Mouse (Mus musculus): ENCODE results near the gene Phactr1.

The Phactr1 gene

GRCm38 (mm10) chr13:42878346-42878745, 197.9 kb downstream of the Phactr1 start:
- DNase-seq: no peak

GRCm38 (mm10) chr13:42884033-42884724, 203.8 kb downstream of the Phactr1 start:
- peak; percentile 16 for DNase-seq

- no peak for DNase-seq
Observed at GRCm38 (mm10) chr13:42884725-42885115, 204.3 kb downstream of the Phactr1 start.

- DNase-seq: no peak
Observed at GRCm38 (mm10) chr13:42887701-42888100, 207.3 kb downstream of the Phactr1 start.

GRCm38 (mm10) chr13:42889516-42890474, 209.4 kb downstream of the Phactr1 start:
- no peak for DNase-seq

- no peak for DNase-seq
Observed at GRCm38 (mm10) chr13:42890651-42891050, 210.2 kb downstream of the Phactr1 start.

GRCm38 (mm10) chr13:42894016-42894415, 213.6 kb downstream of the Phactr1 start:
- no peak for DNase-seq

GRCm38 (mm10) chr13:42894598-42894997, 214.2 kb downstream of the Phactr1 start:
- DNase-seq: no peak

- no peak for DNase-seq
Observed at GRCm38 (mm10) chr13:42895980-42896379, 215.6 kb downstream of the Phactr1 start.

- no peak for DNase-seq
Observed at GRCm38 (mm10) chr13:42899611-42900010, 219.2 kb downstream of the Phactr1 start.

GRCm38 (mm10) chr13:42901837-42902236, 221.4 kb downstream of the Phactr1 start:
- DNase-seq: no peak

- no peak for DNase-seq
Observed at GRCm38 (mm10) chr13:42902859-42903258, 222.4 kb downstream of the Phactr1 start.

GRCm38 (mm10) chr13:42905818-42906217, 225.4 kb downstream of the Phactr1 start:
- DNase-seq: no peak

- DNase-seq: no peak
Observed at GRCm38 (mm10) chr13:42906990-42907389, 226.6 kb downstream of the Phactr1 start.

GRCm38 (mm10) chr13:42915081-42915480, 234.7 kb downstream of the Phactr1 start:
- DNase-seq: no peak

GRCm38 (mm10) chr13:42915851-42916193, 235.4 kb downstream of the Phactr1 start:
- no peak for DNase-seq

- peak; percentile 39 for DNase-seq
Observed at GRCm38 (mm10) chr13:42916194-42917033, 236.0 kb downstream of the Phactr1 start.

GRCm38 (mm10) chr13:42917251-42917650, 236.8 kb downstream of the Phactr1 start:
- DNase-seq: peak; percentile 72

GRCm38 (mm10) chr13:42920062-42920461, 239.6 kb downstream of the Phactr1 start:
- DNase-seq: no peak

GRCm38 (mm10) chr13:42921769-42922450, 241.5 kb downstream of the Phactr1 start:
- peak; percentile 25 for DNase-seq

- no peak for DNase-seq
Observed at GRCm38 (mm10) chr13:42927778-42928177, 247.4 kb downstream of the Phactr1 start.

- no peak for DNase-seq
Observed at GRCm38 (mm10) chr13:42929529-42930235, 249.3 kb downstream of the Phactr1 start.
